Mouse (Mus musculus): ENCODE data around the gene Atp1b1.

The Atp1b1 gene

GRCm38 (mm10) chr1:164467406-164467805 lies 9.3 kb upstream of the Atp1b1 start:
- no peak for DNase-seq (ENCODE audit: low spot score)

DNA sequence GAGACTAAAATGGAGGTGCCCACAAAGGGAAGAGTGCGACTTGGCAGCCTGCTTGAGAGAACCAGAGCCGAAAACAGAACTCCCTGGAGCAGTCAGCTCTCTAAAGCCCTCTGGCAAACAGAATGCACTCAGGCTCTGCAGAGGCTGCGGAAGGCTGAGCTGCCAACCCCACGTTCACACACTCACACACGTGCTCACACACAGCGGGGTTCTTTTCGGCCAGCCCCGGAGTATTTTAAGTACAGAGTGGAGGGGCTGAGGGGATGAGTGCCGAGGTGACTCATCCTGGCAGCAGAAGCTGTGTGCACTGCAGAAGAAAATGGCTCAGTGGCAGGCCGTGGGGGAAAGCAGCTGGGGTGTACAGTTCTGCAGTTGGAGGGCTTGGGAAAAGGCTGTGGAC lies 3.6 kb upstream of the Atp1b1 start:
- DNase-seq (ENCODE audit: low spot score): no peak

- no peak for DNase-seq (ENCODE audit: low spot score)
These were observed 3.0 kb upstream of the Atp1b1 start for GRCm38 (mm10) chr1:164460921-164461697.

- no peak for DNase-seq (ENCODE audit: low spot score)
These were observed 1.2 kb upstream of the Atp1b1 start for GRCm38 (mm10) chr1:164459127-164459905.

DNA sequence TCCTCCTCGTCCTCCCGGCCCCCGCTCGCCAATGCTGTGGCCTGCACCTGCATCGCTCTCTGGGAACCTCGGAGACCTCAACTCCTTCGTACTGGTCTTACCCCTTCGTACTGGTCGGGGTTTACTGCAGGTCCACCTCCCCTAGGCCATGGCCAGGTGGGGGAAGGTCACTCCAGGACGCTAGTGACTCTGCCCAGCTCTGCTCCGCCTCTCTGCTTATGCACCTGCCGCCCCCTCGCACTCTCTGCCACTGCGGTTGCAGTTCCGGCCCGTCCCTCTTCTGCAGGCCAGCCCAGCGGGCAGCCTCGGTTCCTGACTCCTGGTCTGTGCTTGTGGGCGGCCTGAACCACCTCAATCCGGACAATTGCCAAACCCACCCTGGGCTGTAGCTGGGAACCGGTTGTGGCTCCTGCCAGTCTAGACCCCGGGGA lies 481 bp upstream of the Atp1b1 start:
- peak; percentile 28 for DNase-seq (ENCODE audit: low spot score)

- DNase-seq (ENCODE audit: low spot score): peak; percentile 44
These were observed 467 bp downstream of the Atp1b1 start for GRCm38 (mm10) chr1:164457531-164458244.

DNA sequence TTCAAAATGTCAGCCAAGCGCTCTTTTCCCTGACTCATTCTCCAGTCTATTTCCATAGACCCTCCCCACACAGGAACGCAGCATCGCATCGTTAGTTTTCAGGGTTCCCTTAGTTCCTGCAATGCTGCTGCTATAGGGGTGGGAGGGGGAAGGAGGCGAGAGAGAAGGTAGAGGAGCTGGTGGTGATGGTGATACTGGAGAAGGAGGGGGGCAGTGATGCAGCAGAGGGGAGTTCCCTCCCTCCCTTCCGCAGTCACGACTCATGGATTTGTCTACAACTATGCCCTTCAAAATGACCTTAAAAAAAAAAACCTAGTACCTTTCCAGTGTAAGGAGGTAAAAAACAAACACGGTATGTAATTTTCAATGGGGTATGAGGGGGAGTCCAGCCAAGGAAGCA lies 1.4 kb downstream of the Atp1b1 start:
- DNase-seq (ENCODE audit: low spot score): no peak

DNA sequence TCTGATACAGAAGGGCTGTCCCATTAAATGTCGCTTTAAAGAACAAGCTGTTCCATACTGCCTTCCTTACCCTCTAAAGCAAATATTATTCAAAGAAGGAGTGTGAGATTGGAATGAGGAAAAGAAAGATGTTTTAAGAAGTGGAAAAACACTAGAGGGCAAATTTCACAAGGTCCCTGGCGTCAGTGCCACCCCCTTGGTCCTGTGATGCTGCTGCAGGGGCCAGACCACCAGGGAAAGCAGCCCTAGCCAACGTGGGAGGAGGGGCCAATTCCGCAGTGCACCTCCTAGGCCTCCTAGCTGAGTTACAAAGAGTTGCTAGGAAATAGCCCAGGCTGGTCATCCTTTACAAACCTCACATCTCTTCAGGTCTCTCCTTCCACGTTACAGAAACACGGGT lies 2.1 kb downstream of the Atp1b1 start:
- DNase-seq (ENCODE audit: low spot score): no peak

GRCm38 (mm10) chr1:164455614-164456013 lies 2.5 kb downstream of the Atp1b1 start:
- no peak for DNase-seq (ENCODE audit: low spot score)

DNA sequence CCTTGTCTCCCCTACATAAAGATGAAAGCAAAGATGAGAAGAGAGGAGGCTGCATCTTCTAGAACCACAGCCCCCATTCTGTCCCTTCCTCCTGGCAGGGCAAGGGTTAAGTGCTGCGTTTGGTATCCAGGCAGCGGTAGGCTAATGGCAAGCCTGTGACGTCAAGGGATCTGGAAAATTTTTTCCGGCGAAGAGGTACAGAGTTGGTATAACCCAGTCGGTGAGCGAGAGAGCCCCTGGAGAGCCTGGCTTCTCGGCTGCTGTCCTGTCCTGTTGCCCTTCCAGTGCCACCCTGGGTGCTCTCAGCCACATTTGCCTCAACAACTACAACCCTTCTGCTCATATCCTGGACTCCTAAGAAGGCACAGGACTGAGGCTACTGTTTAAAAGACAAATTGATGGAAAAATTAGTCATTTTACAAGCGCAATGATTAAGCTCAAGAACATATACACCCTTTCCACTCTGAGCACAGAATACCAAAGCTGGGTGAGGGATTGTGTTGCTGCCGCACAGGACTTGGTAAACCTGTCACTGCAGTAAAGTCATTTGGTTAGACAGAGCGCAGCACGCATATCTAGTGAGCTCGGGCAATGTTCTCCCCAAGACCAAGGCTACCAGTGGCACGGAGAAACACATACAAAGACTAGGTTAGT lies 3.3 kb downstream of the Atp1b1 start:
- DNase-seq (ENCODE audit: low spot score): no peak

GRCm38 (mm10) chr1:164453739-164454138 lies 4.4 kb downstream of the Atp1b1 start:
- no peak for DNase-seq (ENCODE audit: low spot score)

- no peak for DNase-seq (ENCODE audit: low spot score)
These were observed 5.0 kb downstream of the Atp1b1 start for GRCm38 (mm10) chr1:164453146-164453545.

- no peak for DNase-seq (ENCODE audit: low spot score)
These were observed 5.6 kb downstream of the Atp1b1 start for GRCm38 (mm10) chr1:164452580-164452979.

GRCm38 (mm10) chr1:164451346-164451745 lies 6.8 kb downstream of the Atp1b1 start:
- DNase-seq (ENCODE audit: low spot score): no peak

DNA sequence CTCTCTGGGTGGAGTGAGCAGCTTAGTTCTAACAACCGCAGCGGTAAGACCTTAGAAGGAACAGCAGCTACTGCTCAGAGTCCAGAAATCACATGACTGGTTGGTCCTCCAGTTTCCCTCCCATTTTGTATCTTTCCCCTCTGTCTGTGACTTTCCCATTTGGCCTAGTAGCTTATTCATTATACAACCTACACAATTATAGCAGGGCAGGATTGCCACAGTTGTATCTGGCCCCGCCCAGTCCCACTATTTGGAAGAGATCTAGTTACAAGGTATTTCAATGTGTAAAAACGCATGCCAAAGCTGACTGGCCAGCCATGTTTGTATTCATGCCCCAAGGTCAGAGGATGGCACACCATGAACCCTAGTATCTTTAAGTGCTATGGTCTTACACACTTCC lies 7.5 kb downstream of the Atp1b1 start:
- DNase-seq (ENCODE audit: low spot score): no peak

DNA sequence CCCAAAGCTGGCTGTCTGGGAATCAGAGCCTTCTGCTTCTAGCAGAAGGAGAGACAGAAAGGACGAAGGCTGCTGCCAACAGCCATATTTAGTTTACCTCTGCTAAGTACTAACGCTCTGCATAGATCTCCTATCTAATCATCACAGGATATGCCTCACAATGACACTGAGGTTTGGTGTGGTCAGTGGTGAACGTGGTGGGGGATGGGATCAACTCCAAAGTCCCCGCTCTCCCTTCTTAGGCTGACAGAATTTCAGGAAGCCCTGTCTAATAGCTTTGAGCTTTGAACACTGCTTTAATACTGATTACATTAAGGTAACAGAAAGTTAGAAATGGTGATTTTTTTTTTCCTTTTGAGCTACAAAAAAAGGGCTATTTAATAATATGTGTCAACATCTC lies 7.9 kb downstream of the Atp1b1 start:
- DNase-seq (ENCODE audit: low spot score): no peak

DNA sequence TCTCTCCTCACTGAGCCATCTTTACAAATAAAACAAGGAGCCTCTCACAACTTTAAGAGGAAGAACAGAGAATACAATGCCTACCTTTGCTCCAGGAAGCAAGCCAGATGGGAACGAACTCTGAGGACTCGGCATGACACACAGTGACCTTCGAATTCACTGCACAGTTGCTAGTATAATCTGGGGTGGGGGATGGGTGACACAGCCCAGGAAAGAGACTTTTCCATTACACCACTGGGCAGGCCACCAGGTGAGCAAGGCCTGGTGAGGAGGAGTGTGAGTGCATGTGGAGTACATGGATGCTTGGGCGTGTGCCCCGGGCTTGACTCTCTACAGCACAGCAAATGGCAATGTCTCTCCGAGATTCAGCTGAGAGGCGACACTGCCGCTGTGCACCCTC lies 8.5 kb downstream of the Atp1b1 start:
- no peak for DNase-seq (ENCODE audit: low spot score)

- DNase-seq (ENCODE audit: low spot score): no peak
These were observed 10.6 kb downstream of the Atp1b1 start for GRCm38 (mm10) chr1:164447521-164447920.

DNA sequence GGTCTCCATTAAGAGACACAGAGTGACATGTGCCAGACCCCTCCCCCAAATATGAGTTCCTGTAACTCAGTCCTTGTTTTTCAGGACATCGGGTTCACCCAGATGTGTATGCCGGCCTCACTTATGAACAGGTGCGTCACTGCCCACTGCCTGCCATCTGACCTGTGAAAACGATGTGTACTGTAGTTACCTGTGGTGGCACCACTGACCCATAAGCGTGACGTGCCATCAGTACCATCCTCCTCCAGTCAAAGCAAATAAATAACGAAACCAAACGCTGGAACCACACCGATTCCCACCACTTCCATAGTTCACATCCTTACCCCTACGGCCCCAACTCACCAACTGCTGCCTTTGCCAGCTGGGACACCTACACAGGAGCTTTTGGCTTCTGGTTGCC lies 11.6 kb downstream of the Atp1b1 start:
- no peak for DNase-seq (ENCODE audit: low spot score)

- no peak for DNase-seq (ENCODE audit: low spot score)
These were observed 12.5 kb downstream of the Atp1b1 start for GRCm38 (mm10) chr1:164445620-164446162.

GRCm38 (mm10) chr1:164441408-164441974 lies 16.7 kb downstream of the Atp1b1 start:
- no peak for DNase-seq (ENCODE audit: low spot score)

Data from ovary, adult 18-20 months (tissue).